Mouse (Mus musculus): ENCODE data around the gene Pxmp2. TPM values are rescaled to one million over a fixed set of nuclear protein-coding genes. Genes with fewer than 3 reads are reported as not detected.

Gene Pxmp2
- 24.7 and 28.2 TPM in 2 replicates for polyA plus RNA-seq (2021; fragmentation: Nextera tagmentation)
- long read RNA-seq, experiment 1, transcript Pxmp2-201 (5 exons, 1,041 nt), result major isoform, 20 of 23 reads
- long read RNA-seq, experiment 1, partial matches to known transcripts, result 1 of 23 reads
- long read RNA-seq, experiment 1, other reads (novel, unspliced or antisense), result 2 of 23 reads
- long read RNA-seq, experiment 2, transcript Pxmp2-201 (5 exons, 1,041 nt), result major isoform, 5 of 5 reads
- long read RNA-seq, experiment 2, partial matches to known transcripts, result 0 of 5 reads
- long read RNA-seq, experiment 2, other reads (novel, unspliced or antisense), result 0 of 5 reads

DNA sequence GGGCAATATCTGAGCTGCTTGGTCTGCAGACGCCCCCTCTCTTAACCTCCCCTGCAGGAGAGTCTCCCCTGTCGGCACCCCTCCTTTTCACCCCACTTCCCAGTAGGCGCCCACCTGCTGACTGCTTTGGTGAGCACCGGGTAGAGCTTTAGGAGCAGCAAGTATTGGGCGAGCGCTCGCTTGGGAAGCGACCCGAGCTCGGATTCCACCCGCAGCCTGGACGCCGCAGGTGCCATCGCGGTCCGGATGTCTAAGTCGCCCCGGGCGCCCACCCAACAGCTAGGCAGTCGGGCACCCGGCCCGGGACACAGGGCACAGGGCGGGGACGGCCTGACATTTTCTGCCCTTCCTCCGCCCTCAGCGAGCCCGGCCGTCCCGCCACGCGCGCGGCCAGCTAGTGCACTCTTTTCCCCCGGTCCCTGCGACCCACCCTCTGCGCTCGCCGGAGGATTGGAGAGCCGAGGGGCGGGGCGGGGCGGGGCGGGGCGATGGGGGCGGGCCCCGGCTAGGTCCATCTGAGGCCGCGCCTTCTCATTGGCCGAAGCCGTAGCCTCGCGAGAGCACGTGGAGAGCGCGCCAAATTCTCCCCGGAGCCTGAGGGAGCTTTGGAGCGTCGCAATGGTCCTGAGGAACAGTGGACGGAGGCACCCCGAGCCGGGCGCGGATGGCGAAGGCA, at the start of gene Pxmp2, which contains the start of gene Pole:
Gene Pxmp2, minus strand, starts transcription at position 417 of the 676 bp plus-strand sequence.
Gene Pole, plus strand, starts transcription at position 537 of the 676 bp plus-strand sequence.

GRCm38 (mm10) chr5:110269141-110270101, 16.6 kb downstream of the Pxmp2 start, which contains the start of gene Pgam5:
TSS of gene Pgam5 (minus strand) at chr5:110269913.

DNA sequence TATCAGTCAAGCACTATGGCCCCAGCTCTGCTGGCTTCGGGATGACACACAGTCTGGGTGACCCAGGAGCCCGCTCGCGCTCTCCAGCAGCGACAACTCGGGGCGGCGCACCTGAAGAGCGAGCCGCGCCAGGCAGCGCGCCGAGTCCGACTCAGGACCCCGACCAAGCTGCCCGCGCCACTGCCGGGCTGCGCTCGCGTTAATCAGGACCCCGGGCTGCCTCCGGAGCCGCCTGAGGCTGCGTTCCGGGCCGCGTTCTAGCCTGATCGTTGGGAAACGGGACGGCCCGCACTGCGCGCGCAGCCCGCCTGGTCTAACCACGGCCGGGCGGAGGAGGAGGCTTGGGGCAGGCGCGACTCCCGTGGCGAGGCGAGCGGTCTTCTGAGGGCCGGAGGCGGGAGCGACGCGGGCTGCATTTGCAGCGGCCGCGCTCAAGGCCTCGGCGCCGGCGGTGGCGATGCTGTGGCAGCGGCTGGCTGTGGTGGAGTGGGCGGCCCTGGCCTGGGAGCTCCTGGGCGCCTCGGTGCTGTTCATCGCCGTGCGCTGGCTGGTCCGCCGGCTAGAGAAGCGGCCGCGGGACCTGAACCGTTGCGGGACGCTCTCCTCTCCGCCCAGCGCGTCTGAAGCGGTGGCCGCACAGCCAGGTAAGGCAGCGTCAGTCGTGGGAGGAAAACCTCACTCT, 55.1 kb downstream of the Pxmp2 start, which contains the start of gene Ankle2:
Gene Ankle2, plus strand, starts transcription at position 225 of the 682 bp plus-strand sequence.

Other genes starting within 250 kb of the Pxmp2 start
- gene Gm17655, start 213.7 kb downstream of the Pxmp2 start, polyA plus RNA-seq (2021; fragmentation: Nextera tagmentation), result 1.8 and 2.5 TPM in 2 replicates
- gene Gm35315, start 191.8 kb downstream of the Pxmp2 start, polyA plus RNA-seq (2021; fragmentation: Nextera tagmentation), result 0.14 and 0.18 TPM in 2 replicates
- gene Plcxd1, start 186.2 kb downstream of the Pxmp2 start, polyA plus RNA-seq (2021; fragmentation: Nextera tagmentation), result 2.2 and 2.3 TPM in 2 replicates
- gene Gtpbp6, start 178.0 kb downstream of the Pxmp2 start, polyA plus RNA-seq (2021; fragmentation: Nextera tagmentation), result 32.6 and 39.1 TPM in 2 replicates
- gene Zfp605, start 176.1 kb downstream of the Pxmp2 start, polyA plus RNA-seq (2021; fragmentation: Nextera tagmentation), result 5.4 and 6.1 TPM in 2 replicates
- gene Chfr, start 150.3 kb downstream of the Pxmp2 start, polyA plus RNA-seq (2021; fragmentation: Nextera tagmentation), result 12.9 and 14.5 TPM in 2 replicates
- gene Golga3, start 109.5 kb downstream of the Pxmp2 start, polyA plus RNA-seq (2021; fragmentation: Nextera tagmentation), result 10.3 and 10.9 TPM in 2 replicates
- gene Ankle2, start 55.2 kb downstream of the Pxmp2 start, polyA plus RNA-seq (2021; fragmentation: Nextera tagmentation), result 10.8 and 13.0 TPM in 2 replicates
- 66.1 and 70.1 TPM in 2 replicates for gene Pgam5, start 16.3 kb downstream of the Pxmp2 start, polyA plus RNA-seq (2021; fragmentation: Nextera tagmentation)
- gene Pole, start 120 bp upstream of the Pxmp2 start, polyA plus RNA-seq (2021; fragmentation: Nextera tagmentation), result 0.65 and 0.82 TPM in 2 replicates
- 0.09 and 0.11 TPM in 2 replicates for gene P2rx2, start 57.0 kb upstream of the Pxmp2 start, polyA plus RNA-seq (2021; fragmentation: Nextera tagmentation)
- not detected in 2 replicates for gene Lrcol1, start 58.5 kb upstream of the Pxmp2 start, polyA plus RNA-seq (2021; fragmentation: Nextera tagmentation)
- gene Fbrsl1, start 162.3 kb upstream of the Pxmp2 start, polyA plus RNA-seq (2021; fragmentation: Nextera tagmentation), result 6.1 and 7.5 TPM in 2 replicates

Measured in layer of hippocampus, adult 6 months (tissue).